Mouse (Mus musculus) midbrain, embryonic 14.5 days (tissue): ENCODE data around the gene Atl3. TPM values are rescaled to one million over a fixed set of nuclear protein-coding genes. Genes with fewer than 3 reads are reported as not detected.

Experiments
- ATAC-seq: fragments of 200-750 bp; cut with Nextera tagmentation; 2 replicates; pipeline ENCODE4 v1.8.0; 2017; ENCODE audit warnings: moderate number of reproducible peaks, moderate library complexity; ENCODE audit not compliant: low FRiP score, low TSS enrichment
- DNase-seq: peaks from one replicate; pipeline ENCODE4 v3.0.0-alpha.2; 2015
- H3K27ac ChIP-seq: fragments of 300-500 bp; sonication (generic); replicated peaks from 2 replicates; pipeline ENCODE4 v1.5.1; 2014; ENCODE audit warnings: mild to moderate bottlenecking, low read depth, low read length, moderate library complexity
- H3K27me3 ChIP-seq: fragments of 300-500 bp; sonication (generic); 2 replicates; pipeline ENCODE4 v1.6.1; 2014; ENCODE audit warnings: low read length, control low read depth, mixed read lengths; ENCODE audit not compliant: control insufficient read depth, insufficient read depth
- H3K36me3 ChIP-seq: fragments of 300-500 bp; sonication (generic); 2 replicates; pipeline ENCODE4 v1.6.1; 2014; ENCODE audit warnings: low read length, control low read depth; ENCODE audit not compliant: control insufficient read depth, insufficient read depth
- H3K4me1 ChIP-seq: fragments of 300-500 bp; sonication (generic); 2 replicates; pipeline ENCODE4 v1.6.1; 2014; ENCODE audit warnings: mild to moderate bottlenecking, antibody characterized with exemption, low read length, control low read depth; ENCODE audit not compliant: control insufficient read depth, insufficient read depth
- H3K4me2 ChIP-seq: fragments of 300-500 bp; sonication (generic); 2 replicates; pipeline ENCODE4 v1.6.1; 2014; ENCODE audit warnings: mild to moderate bottlenecking, low read length, moderate library complexity
- H3K4me3 ChIP-seq: fragments of 300-500 bp; sonication (generic); replicated peaks from 2 replicates; pipeline ENCODE4 v1.5.1; 2014; ENCODE audit warnings: low read depth, low read length
- H3K9ac ChIP-seq: fragments of 300-500 bp; sonication (generic); replicated peaks from 2 replicates; pipeline ENCODE4 v1.6.1; 2014; ENCODE audit warnings: mild to moderate bottlenecking, low read length, moderate library complexity
- H3K9me3 ChIP-seq: fragments of 300-500 bp; sonication (generic); 2 replicates; pipeline ENCODE4 v1.6.1; 2016; ENCODE audit warnings: low read length, control low read depth, mixed read lengths; ENCODE audit not compliant: control insufficient read depth
- WGBS: fragments of 180-500 bp; shearing (Covaris S2); extraction: QIAGEN DNeasy Blood & Tissue Kit; methylation state at CpG from one replicate; pipeline ENCODE4 v1.1.7; 2014; 5-methylcytosine and 5-hydroxymethylcytosine counted together
- polyA plus RNA-seq: library from polyadenylated mRNA; unstranded; fragments of >200 nt; fragmentation: Nextera tagmentation; extraction: Ambion mirVana; gene quantifications from 2 replicates; pipeline ENCODE4 v1.2.1, GENCODE M21; 2014

Atl3 gene
- polyA plus RNA-seq, 1 experiment from 2014 or later: 6.8 TPM

- no peak overlapping the region for H3K4me3 ChIP-seq
- 0 out of 2 replicates have a peak, but pooled peaks cover 8% of the 10 kb centered on the region for H3K4me1 ChIP-seq
- H3K36me3 ChIP-seq: no peaks in the 10 kb centered on the region
- no peaks in the 10 kb centered on the region for H3K27me3 ChIP-seq
- DNase-seq (no peak), ATAC-seq (no peak)
- no peak overlapping the region for H3K27ac ChIP-seq
- no peak overlapping the region for H3K9ac ChIP-seq
- no peak overlapping the region for H3K4me2 ChIP-seq
- H3K9me3 ChIP-seq: no peaks in the 10 kb centered on the region
- WGBS: 85% methylated on average over 4 of the region's 4 CpGs
These were observed 66.1 kb downstream of the Atl3 start for GRCm38 (mm10) chr19:7559986-7560385.

- Histone ChIP-seq H3K36me3 (no peaks in the 10 kb centered on the region), H3K27ac (no peak overlapping the region), H3K9me3 (no peaks in the 10 kb centered on the region), H3K4me3 (no peak overlapping the region), H3K27me3 (no peaks in the 10 kb centered on the region), H3K9ac (no peak overlapping the region), H3K4me2 (no peak overlapping the region), H3K4me1 (0 out of 2 replicates have a peak, but pooled peaks cover 8% of the 10 kb centered on the region)
- DNase-seq (no peak), ATAC-seq (no peak)
- 87% methylated on average over 3 of the region's 3 CpGs for WGBS
These were observed 67.6 kb downstream of the Atl3 start for GRCm38 (mm10) chr19:7561456-7561855.

GRCm38 (mm10) chr19:7562601-7563129, 68.8 kb downstream of the Atl3 start:
- H3K27ac ChIP-seq: no peak overlapping the region
- 0 out of 2 replicates have a peak, but pooled peaks cover 3% of the 10 kb centered on the region for H3K4me1 ChIP-seq
- WGBS: 86% methylated on average over 10 of the region's 10 CpGs
- ATAC-seq (no peak), DNase-seq (no peak)
- H3K36me3 ChIP-seq: no peaks in the 10 kb centered on the region
- no peak overlapping the region for H3K9ac ChIP-seq
- no peak overlapping the region for H3K4me2 ChIP-seq
- H3K9me3 ChIP-seq: no peaks in the 10 kb centered on the region
- no peak overlapping the region for H3K4me3 ChIP-seq
- H3K27me3 ChIP-seq: no peaks in the 10 kb centered on the region

- H3K27me3 ChIP-seq: no peaks in the 10 kb centered on the region
- no peaks in the 10 kb centered on the region for H3K9me3 ChIP-seq
- H3K27ac ChIP-seq: no peak overlapping the region
- 92% methylated on average over 2 of the region's 2 CpGs for WGBS
- DNase-seq (no peak), ATAC-seq (no peak)
- no peaks in the 10 kb centered on the region for H3K36me3 ChIP-seq
- no peak overlapping the region for H3K4me2 ChIP-seq
- H3K9ac ChIP-seq: no peak overlapping the region
- no peak overlapping the region for H3K4me3 ChIP-seq
- H3K4me1 ChIP-seq: no peaks in the 10 kb centered on the region
These were observed 69.8 kb downstream of the Atl3 start for GRCm38 (mm10) chr19:7563676-7564075.

- Histone ChIP-seq H3K36me3 (no peaks in the 10 kb centered on the region), H3K4me2 (no peak overlapping the region), H3K4me1 (no peaks in the 10 kb centered on the region), H3K9me3 (no peaks in the 10 kb centered on the region), H3K27ac (no peak overlapping the region), H3K4me3 (no peak overlapping the region), H3K9ac (no peak overlapping the region), H3K27me3 (no peaks in the 10 kb centered on the region)
- ATAC-seq: no peak
- no peak for DNase-seq
- 77% methylated on average over 1 of the region's 1 CpGs for WGBS
These were observed 70.6 kb downstream of the Atl3 start for GRCm38 (mm10) chr19:7564457-7564856.

GRCm38 (mm10) chr19:7566826-7567225, 73.0 kb downstream of the Atl3 start:
- no peak for DNase-seq
- Histone ChIP-seq H3K9ac (no peak overlapping the region), H3K9me3 (no peaks in the 10 kb centered on the region), H3K4me1 (no peaks in the 10 kb centered on the region), H3K4me3 (no peak overlapping the region), H3K4me2 (no peak overlapping the region), H3K36me3 (no peaks in the 10 kb centered on the region), H3K27ac (no peak overlapping the region), H3K27me3 (no peaks in the 10 kb centered on the region)
- WGBS: 61% methylated on average over 3 of the region's 3 CpGs
- no peak for ATAC-seq

GRCm38 (mm10) chr19:7568364-7568763, 74.5 kb downstream of the Atl3 start:
- Histone ChIP-seq H3K36me3 (no peaks in the 10 kb centered on the region), H3K27ac (no peak overlapping the region), H3K27me3 (no peaks in the 10 kb centered on the region), H3K4me3 (no peak overlapping the region), H3K9ac (no peak overlapping the region), H3K4me2 (no peak overlapping the region), H3K9me3 (no peaks in the 10 kb centered on the region), H3K4me1 (no peaks in the 10 kb centered on the region)
- no peak for DNase-seq
- no peak for ATAC-seq
- 57% methylated on average over 3 of the region's 3 CpGs for WGBS

GRCm38 (mm10) chr19:7569650-7570049, 75.8 kb downstream of the Atl3 start:
- H3K4me2 ChIP-seq: no peak overlapping the region
- no peaks in the 10 kb centered on the region for H3K36me3 ChIP-seq
- DNase-seq (no peak), ATAC-seq (no peak)
- WGBS: 88% methylated on average over 5 of the region's 5 CpGs
- H3K4me1 ChIP-seq: no peaks in the 10 kb centered on the region
- no peak overlapping the region for H3K9ac ChIP-seq
- no peaks in the 10 kb centered on the region for H3K27me3 ChIP-seq
- H3K4me3 ChIP-seq: no peak overlapping the region
- no peaks in the 10 kb centered on the region for H3K9me3 ChIP-seq
- H3K27ac ChIP-seq: no peak overlapping the region

GRCm38 (mm10) chr19:7576180-7576579, 82.3 kb downstream of the Atl3 start:
- ATAC-seq: no peak
- 81% methylated on average over 1 of the region's 1 CpGs for WGBS

More at GRCm38 (mm10) chr19:7576180-7576579, 82.3 kb downstream of the Atl3 start:
- Histone ChIP-seq H3K27me3 (no peaks in the 10 kb centered on the region), H3K4me1 (no peaks in the 10 kb centered on the region), H3K27ac (no peak overlapping the region), H3K9me3 (no peaks in the 10 kb centered on the region), H3K4me3 (no peak overlapping the region), H3K4me2 (no peak overlapping the region), H3K9ac (no peak overlapping the region), H3K36me3 (no peaks in the 10 kb centered on the region)
- DNase-seq: no peak
